Mouse (Mus musculus) E14TG2a.4 (cell line): Measurements from ENCODE around the gene Tgm2.

Experiments
- CTCF ChIP-seq: conservative IDR thresholded peaks from 2 replicates; pipeline ENCODE4 v1.5.1; 2014; ENCODE audit warnings: low read length
- NANOG ChIP-seq: IDR thresholded peaks from 2 replicates; pipeline ENCODE4 v1.6.1; 2014; ENCODE audit warnings: borderline replicate concordance, low read length, mixed read lengths
- POU5F1 ChIP-seq: IDR thresholded peaks from 2 replicates; pipeline ENCODE4 v1.6.1; 2014; ENCODE audit warnings: low read length, borderline replicate concordance

- TF ChIP-seq CTCF (no peak), POU5F1 (no peak), NANOG (no peak)
Measured at GRCm38 (mm10) chr2:158114931-158115330, 31.3 kb downstream of the Tgm2 start.
